Mouse (Mus musculus) 416B (cell line): ENCODE results near the gene Ace.
A peak's percentile ranks its signal among the peaks of the same experiment; 100 is the strongest.
"Not testable (repeated sequence)": the region's sequence is repeated elsewhere in the genome, so short reads cannot be mapped to it uniquely, and the experiment has no call there.

Experiments used
- DNase-seq: peaks from one replicate; pipeline ENCODE4 v3.0.0; 2011; ENCODE audit warnings: low read depth

The Ace gene

DNA sequence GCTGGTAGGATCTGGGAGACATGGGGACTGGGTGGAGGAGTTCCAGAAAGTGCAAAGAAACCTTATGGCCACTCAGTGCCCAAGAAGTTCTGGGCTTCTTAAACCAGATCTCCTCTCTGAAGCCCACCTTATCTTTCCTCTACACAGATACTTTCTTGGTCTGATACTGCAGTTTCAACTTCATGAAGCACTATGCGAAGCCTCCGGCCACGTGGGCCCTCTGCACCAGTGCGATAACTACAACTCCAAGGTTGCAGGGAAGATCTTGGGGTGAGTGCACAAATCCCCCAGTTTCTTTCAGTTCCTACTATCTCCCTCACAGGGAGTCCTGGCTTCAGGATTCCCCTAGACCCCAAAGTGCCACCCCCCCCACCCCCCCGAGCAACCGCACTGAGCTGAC is 32.3 kb downstream of the Ace start:
- no peak for DNase-seq

DNA sequence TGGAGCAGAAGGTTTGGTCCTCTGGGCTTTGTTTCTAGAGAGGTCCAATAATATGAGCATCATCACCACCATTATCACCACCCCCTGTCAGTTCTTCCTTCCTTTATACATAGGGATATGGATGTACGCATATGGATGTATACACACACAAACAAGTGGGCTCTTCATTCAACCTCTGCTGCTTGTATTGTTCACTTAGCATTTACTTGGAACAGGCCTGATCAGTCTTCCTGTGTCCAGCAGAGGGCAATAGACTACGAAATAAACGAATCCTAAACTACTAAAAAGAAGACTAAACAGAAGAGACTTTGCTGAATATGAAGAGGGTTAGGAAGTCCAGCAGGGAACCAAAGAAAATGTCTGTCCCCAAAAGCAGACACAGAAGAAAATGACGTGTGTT is 34.0 kb downstream of the Ace start:
- peak; percentile 74 for DNase-seq

- no peak for DNase-seq
These were observed 36.8 kb downstream of the Ace start for GRCm38 (mm10) chr11:106004576-106004975.

- no peak for DNase-seq
These were observed 38.2 kb downstream of the Ace start for GRCm38 (mm10) chr11:106005970-106006369.

- DNase-seq = peak; percentile 56
These were observed 40.1 kb downstream of the Ace start, which contains the start of gene Kcnh6 for GRCm38 (mm10) chr11:106007821-106008220. Kcnh6 (plus strand) TSS chr11:106008124.

- no peak for DNase-seq
These were observed 45.0 kb downstream of the Ace start for GRCm38 (mm10) chr11:106012711-106013110.

- no peak for DNase-seq
These were observed 45.9 kb downstream of the Ace start for GRCm38 (mm10) chr11:106013556-106014225.

DNA sequence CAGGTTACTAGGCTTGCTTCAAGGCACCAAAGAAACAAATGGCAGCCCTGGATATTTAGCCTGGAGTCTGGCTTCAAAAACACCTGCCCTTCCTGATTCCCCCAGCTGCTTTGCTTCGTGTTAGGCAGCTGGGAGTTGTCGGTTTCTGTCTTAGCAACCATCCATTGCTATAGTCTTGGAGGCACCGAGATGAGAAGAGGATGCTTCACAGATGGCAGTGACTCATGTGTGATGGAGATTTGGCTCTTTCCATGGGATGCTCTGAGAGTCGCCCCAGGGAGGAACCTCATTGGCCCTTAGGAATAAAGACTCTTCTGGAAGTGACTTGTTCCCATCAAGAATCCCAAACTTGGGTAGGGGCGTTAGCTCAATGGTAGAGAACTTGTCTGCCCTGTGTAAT is 48.7 kb downstream of the Ace start:
- DNase-seq = no peak

DNA sequence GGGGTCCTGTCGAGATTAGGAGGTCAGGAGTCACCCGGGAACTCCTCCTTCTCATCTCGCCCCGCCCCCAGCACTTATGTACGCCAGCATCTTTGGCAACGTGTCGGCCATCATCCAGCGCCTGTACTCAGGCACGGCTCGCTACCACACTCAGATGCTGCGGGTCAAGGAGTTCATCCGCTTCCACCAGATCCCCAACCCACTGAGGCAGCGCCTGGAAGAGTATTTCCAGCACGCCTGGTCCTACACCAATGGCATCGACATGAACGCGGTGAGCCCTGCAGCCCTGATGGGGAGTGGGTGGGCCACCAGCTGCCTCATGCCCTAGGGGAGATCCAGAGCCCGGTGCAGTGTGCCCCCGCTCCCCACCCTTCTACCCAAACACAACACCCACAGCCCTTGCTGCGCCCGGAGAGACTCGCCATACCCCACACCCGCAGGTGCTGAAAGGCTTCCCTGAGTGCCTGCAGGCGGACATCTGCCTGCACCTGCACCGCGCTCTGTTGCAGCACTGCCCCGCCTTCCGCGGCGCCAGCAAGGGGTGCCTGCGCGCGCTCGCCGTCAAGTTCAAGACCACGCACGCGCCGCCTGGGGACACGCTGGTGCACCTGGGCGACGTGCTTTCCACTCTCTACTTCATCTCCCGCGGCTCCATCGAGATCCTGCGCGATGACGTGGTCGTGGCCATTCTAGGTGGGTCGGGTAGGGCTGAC is 52.5 kb downstream of the Ace start:
- no peak for DNase-seq

GRCm38 (mm10) chr11:106025774-106026173 is 58.0 kb downstream of the Ace start:
- DNase-seq = no peak

DNA sequence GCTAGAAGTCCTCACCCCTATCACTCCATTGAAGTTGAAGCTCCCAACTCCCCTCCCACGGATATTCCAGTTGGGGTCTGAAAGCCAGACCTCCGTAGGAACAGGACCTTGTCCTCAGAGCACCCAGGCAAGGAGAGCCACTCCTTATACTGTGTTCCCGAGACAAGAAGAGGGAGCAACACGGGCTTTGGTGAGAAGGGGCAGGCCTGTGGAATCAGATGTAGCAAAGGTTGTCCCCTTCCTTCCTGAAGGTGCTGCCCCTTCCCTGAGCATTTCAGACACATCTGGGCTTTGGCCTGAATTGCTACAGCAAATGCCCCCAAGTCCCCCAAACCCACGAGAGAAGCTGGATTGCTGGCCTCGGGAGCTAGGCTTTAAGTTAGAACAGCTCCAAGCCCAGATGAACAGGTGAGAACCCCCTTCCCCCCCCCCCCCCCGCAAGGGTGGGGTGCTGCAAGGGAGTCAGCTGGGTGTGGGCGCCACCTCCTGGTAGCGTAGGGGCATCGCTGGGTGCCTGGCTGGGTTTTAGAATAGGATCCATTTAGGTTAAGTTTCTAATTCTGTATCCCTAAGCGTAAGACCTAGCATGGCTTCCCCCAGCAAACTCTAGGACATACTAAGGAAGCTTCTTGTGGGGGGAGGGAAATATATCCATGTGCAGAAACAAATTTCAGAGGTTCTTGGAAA is 58.9 kb downstream of the Ace start:
- peak; percentile 57 for DNase-seq

- no peak for DNase-seq
These were observed 59.9 kb downstream of the Ace start for GRCm38 (mm10) chr11:106027607-106028006.

DNA sequence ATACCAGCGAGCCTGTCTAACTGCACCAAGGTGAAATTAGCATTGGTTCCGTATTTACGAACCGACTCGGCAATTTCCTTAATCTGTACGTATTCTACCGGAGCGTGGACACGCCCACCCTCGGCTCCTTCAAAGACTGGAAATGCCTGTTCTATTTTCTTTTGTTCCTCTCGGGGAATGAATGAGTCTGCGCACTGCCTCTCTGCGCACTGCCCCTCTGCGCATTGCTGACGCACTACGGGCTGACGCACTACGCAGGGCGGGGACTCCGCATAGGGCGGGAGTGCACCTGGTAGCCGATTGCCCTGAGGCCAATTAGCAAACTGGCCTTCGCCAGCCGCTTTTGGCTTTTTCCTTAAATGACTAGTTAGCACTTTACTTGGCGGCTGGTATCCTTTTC is 64.3 kb downstream of the Ace start:
- DNase-seq = not testable (repeated sequence)

DNA sequence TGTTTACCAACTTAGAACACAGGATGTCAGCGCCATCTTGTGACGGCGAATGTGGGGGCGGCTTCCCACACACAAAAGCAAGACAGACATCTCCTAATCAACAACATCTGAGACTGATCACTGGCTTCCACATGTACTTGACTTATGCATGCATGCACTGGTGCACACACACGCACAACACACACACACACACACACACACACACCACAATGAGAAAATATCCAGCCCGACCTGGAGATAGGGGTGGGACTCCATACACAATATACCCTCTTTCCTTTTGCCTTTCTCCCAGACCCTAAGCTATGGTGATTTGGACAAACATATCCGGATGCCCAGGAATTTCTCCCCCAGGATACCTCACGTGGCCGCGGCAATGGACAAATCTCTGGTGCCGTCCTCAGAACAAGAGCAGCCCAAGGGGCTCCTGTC is 65.8 kb downstream of the Ace start:
- no peak for DNase-seq

- no peak for DNase-seq
These were observed 67.2 kb downstream of the Ace start for GRCm38 (mm10) chr11:106034986-106035385.

DNA sequence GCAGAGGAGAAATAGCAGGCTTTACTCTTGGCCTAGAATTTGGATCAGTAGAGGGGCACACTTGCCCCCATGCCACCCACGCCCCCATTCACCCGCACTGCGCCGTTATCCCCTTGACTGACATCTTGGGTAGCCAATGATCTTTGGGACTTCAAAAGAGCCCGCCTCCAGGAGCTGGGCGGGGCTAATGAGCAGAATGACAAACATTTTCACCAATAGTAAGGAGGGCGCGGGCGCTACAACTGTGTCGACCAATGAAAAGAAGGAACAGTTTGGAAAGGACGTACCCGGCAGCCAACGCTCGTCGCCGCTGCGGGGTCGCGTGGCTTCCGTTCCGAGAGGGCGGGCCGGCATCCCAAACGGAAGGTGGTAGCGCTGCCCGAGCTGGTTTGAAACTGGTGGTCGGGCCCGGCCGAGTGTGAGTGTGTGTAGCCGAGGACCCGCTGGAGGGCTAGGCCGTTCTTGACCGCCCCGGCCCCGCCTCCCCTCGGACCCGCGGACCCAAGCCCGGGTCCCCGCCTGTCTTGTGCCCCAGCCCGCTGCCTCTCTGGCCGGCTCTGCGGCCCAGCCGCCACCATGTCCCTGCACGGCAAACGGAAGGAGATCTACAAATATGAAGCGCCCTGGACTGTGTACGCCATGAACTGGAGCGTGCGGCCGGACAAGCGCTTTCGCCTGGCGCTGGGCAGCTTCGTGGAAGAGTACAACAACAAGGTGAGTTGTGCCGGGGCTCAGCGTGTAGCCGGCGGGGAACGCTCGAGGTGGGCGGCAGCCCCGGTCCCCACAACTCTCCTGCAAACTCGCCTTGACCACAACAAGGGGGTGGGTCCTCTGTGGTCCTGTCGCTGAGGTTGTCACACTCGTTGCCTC is 69.0 kb downstream of the Ace start, which contains the start of gene Dcaf7:
Dcaf7 (plus strand) TSS at position 325 of the 870 bp plus-strand sequence.
- peak; percentile 98 for DNase-seq

- peak; percentile 82 for DNase-seq
These were observed 69.6 kb downstream of the Ace start for GRCm38 (mm10) chr11:106037418-106037751.
